Mouse (Mus musculus): ENCODE results near the gene Insyn1.

The Insyn1 gene

GRCm38 (mm10) chr9:58473211-58473815 lies 15.1 kb upstream of the Insyn1 start:
- no peak for DNase-seq (ENCODE audit: extremely low read depth, low read depth, low spot score)

GRCm38 (mm10) chr9:58487076-58487475 lies 1.3 kb upstream of the Insyn1 start:
- no peak for DNase-seq (ENCODE audit: extremely low read depth, low read depth, low spot score)

DNA sequence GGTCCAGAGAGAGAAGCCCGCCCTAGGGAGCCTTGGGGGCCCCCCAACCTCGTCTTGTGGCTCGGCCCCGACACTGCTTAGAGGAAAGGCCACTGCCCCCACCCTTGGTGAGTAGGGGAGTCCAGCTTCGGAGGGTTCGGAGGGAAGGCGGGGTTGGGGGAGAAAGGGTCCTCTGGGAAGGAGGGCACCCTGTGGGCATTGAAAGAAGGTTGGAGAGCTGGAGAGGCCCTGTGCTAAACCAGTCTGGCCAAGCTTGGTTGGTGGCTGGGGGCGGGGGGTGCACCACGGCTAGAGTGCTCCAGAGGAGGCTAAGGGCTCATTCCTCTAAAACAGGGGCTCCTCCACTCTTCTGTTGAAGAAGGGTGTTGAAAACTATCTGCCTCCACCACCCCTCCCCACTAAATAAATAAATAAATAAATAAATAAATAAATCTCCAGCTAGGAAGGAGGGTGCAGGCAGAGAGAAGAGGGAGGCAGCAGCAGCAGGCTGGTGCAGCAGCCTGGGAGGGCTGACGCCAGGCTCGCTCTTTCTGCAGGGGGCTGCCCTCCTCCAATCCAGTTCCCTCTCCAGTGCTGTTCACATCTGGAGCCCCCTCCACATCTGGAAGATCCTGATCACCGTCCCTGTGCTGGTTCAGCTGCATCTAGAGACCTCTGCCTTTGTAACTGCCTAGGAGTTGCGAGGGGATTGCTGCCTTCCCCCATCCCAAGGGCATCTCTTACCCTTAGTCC lies 896 bp downstream of the Insyn1 start:
- no peak for DNase-seq (ENCODE audit: extremely low read depth, low read depth, low spot score)

- DNase-seq (ENCODE audit: extremely low read depth, low read depth, low spot score), result no peak
These were observed 1.4 kb downstream of the Insyn1 start for GRCm38 (mm10) chr9:58489865-58490165.

DNA sequence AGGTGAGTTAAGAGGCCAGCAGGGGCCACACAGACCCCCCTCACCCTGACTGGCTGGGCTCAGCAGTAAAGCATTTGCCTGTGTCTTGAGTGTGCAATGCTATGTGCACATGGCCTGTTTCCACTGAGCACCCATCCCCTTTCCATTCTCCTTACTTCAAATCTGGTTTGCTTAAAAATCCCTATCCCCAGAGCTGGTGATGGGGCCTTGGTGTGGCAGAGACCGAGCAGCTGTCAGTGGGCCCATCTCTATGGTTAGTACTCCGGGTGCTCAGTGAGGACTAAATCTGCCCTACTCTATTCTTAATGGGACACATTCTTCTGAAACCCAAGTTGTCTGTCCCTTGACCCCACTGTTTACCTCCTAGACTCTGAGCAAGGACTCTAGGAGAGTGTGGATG lies 2.0 kb downstream of the Insyn1 start:
- no peak for DNase-seq (ENCODE audit: extremely low read depth, low read depth, low spot score)

GRCm38 (mm10) chr9:58495035-58495434 lies 6.6 kb downstream of the Insyn1 start:
- DNase-seq (ENCODE audit: extremely low read depth, low read depth, low spot score), result no peak

GRCm38 (mm10) chr9:58496470-58497182 lies 8.2 kb downstream of the Insyn1 start:
- no peak for DNase-seq (ENCODE audit: extremely low read depth, low read depth, low spot score)

- DNase-seq (ENCODE audit: extremely low read depth, low read depth, low spot score), result no peak
These were observed 9.5 kb downstream of the Insyn1 start for GRCm38 (mm10) chr9:58497942-58498341.

GRCm38 (mm10) chr9:58500946-58501345 lies 12.5 kb downstream of the Insyn1 start:
- no peak for DNase-seq (ENCODE audit: extremely low read depth, low read depth, low spot score)

- DNase-seq (ENCODE audit: extremely low read depth, low read depth, low spot score), result no peak
These were observed 19.0 kb downstream of the Insyn1 start for GRCm38 (mm10) chr9:58507216-58508005.

GRCm38 (mm10) chr9:58510452-58510851 lies 22.0 kb downstream of the Insyn1 start:
- no peak for DNase-seq (ENCODE audit: extremely low read depth, low read depth, low spot score)

DNA sequence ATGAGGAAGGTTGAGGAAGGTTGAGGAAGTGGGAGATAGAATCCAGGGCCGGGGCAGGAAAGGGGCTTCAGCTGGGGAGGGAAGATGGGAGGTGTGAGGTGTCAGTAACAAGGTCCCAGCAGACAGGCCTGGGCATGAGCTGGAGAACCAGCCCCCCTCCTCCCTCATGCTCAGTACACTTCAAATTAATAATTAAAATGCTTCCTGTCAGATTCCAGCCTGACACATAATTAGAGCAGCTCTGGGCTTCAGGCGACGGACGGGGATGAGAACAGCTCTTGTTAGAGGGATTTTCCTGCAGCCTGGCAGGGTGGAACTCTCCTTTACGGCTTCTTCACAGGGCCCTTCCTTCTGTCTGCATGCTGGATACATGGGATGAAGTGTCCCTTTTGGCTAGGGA lies 25.3 kb downstream of the Insyn1 start:
- DNase-seq (ENCODE audit: extremely low read depth, low read depth, low spot score), result no peak

DNA sequence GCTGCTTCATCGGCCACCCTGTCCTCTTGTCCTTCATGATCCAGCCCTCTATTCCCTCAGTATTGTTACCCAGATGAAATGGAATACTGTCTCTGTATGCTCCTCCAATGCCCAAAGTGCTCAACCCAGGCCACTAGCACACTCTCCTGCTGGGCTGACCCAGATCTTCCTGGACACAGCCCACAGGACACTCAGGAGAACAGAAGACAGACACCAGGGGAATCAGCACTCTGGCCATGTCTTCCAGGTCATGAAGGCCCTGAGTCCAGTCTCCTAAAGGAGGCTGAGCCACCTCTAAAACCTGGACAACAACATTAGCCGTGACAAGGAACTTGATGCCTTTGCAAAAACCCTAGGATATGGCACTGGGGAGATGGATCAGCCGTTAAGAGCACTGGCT lies 28.1 kb downstream of the Insyn1 start:
- DNase-seq (ENCODE audit: extremely low read depth, low read depth, low spot score), result no peak

DNA sequence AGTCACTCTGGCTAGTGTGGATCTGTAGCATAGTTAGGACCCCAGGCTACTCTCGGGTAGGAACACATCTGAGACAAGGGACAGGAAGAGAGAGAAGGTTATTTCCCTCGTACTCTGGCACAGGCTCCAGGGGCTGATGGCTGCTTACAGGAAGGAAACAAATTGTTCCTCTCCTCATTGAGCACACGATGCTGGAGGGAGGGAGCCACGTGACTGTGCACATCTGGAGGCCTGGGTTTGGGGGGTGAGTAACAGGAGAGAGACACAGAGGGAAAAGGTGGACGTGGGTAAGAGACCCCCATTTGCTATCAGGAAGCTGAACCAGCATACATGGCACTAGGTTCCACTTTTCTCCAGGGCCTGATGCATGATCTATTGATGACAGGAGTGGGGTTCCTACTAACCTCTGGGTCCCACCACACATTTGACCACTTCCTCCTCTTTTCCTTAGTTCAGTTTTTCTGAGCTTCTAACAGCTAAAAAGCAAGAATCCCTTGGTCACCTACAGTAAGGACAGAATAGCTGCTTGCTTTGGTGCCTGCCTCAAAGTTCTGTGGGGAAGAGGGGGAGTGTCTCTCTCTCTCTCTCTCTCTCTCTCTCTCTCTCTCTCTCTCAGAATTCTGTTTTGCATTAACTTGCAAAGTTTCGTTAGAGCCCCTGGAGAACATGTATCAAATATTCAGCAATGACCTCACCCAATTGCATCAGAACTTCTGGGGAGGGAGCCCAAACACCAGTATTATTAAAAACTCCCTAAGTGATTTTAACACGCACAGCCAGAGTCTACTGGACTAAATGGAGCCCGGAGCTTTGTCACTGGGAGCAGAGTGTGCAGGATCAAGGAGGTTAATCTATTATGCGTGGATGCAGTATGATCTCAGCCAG lies 29.7 kb downstream of the Insyn1 start:
- no peak for DNase-seq (ENCODE audit: extremely low read depth, low read depth, low spot score)

GRCm38 (mm10) chr9:58519953-58520352 lies 31.6 kb downstream of the Insyn1 start:
- DNase-seq (ENCODE audit: extremely low read depth, low read depth, low spot score), result no peak

- no peak for DNase-seq (ENCODE audit: extremely low read depth, low read depth, low spot score)
These were observed 32.6 kb downstream of the Insyn1 start for GRCm38 (mm10) chr9:58520816-58521581.

GRCm38 (mm10) chr9:58521883-58522423 lies 33.5 kb downstream of the Insyn1 start:
- no peak for DNase-seq (ENCODE audit: extremely low read depth, low read depth, low spot score)

- DNase-seq (ENCODE audit: extremely low read depth, low read depth, low spot score), result no peak
These were observed 36.7 kb downstream of the Insyn1 start for GRCm38 (mm10) chr9:58525108-58525507.

DNA sequence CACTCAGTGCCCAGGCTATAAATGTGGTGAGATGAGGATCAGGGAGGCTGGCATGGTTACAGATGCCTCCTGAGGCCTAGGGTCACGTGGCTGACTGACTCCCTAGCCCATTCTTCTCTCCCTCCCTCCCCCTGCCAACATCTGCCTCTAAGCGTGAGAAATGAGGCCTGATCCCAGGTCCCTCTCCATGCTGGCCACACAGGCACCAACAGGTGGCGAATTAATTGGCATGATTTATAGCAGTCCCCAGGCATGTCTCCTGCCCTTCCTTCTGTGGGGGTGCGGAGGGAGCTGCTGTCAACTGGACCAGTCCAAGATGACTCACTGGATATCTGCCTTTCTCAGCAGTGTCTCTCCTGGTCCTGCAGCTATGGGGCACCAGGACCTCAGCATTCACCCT lies 39.4 kb downstream of the Insyn1 start:
- no peak for DNase-seq (ENCODE audit: extremely low read depth, low read depth, low spot score)

DNA sequence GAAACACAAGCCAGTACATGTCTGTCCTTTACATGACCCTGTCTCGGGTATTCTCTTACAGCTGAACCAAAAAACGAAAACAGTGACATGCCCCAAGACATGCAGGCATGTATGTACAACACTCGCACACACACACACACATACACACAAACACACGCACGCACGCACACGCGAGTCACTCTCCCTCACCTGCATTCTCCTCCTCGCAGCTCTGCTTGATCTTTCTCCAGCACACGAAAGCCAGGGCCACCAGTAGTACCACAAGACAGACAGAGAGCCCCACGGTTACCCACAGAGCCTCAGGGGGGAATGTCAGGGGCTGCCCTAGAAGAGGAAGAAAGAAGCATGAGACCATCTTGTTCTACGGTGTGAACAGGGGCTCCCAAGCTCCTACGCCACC lies 42.0 kb downstream of the Insyn1 start:
- DNase-seq (ENCODE audit: extremely low read depth, low read depth, low spot score), result no peak

Measured in fat pad, adult 2 months (tissue).